Mouse (Mus musculus) heart, postnatal 0 days (tissue): Measurements from ENCODE around the gene Sox6.

ENCODE experiments used
- CTCF ChIP-seq: IDR thresholded peaks from 2 replicates; pipeline ENCODE4 v1.5.1; 2016; ENCODE audit warnings: antibody characterized with exemption, control low read depth, low read depth
- EP300 ChIP-seq: IDR thresholded peaks from 2 replicates; pipeline ENCODE4 v1.6.1; 2016; ENCODE audit warnings: antibody characterized with exemption, low read depth

DNA sequence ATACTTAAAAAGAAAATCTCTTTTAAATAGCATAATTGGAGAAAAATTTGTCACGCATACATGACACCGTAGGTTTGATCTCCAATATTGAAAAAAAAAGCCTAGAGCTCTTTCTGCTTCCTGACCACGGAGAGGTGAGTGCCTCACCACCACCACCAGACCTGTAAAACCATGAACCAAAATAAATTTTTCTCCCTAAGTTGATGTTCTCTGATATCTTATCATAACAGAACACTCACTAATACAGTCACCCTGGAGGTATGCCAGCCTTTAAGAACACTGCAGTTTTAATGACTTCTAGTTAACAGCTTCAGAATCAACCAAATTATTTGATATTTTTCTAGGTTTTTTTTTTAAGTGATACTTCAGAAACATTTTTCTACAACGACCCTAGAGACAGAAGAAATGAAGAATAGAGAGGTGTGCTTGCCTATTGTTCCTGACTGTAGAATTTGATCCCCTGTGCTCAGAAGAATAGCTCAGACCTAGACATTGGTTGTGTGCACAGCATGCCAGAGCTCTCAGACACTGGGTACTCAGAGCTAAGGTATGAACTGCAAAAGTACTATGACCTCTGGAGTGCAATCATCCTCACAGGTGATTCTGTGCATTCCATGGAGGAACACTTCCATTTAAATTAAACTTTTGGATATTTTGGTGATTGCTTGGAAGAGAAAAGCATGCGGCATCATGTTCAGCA lies 58.6 kb downstream of the Sox6 start:
- no peak for TF ChIP-seq CTCF
- TF ChIP-seq EP300, result no peak
